Mouse (Mus musculus) cerebellum, postnatal 25 days (tissue): ENCODE results near the gene Clstn2.

ENCODE experiments used
- DNase-seq, 2 experiments: peaks; one replicate each; pipeline ENCODE4 v3.0.0; 2021; ENCODE audit warnings: mixed read lengths in 2 of 2

Gene Clstn2

DNA sequence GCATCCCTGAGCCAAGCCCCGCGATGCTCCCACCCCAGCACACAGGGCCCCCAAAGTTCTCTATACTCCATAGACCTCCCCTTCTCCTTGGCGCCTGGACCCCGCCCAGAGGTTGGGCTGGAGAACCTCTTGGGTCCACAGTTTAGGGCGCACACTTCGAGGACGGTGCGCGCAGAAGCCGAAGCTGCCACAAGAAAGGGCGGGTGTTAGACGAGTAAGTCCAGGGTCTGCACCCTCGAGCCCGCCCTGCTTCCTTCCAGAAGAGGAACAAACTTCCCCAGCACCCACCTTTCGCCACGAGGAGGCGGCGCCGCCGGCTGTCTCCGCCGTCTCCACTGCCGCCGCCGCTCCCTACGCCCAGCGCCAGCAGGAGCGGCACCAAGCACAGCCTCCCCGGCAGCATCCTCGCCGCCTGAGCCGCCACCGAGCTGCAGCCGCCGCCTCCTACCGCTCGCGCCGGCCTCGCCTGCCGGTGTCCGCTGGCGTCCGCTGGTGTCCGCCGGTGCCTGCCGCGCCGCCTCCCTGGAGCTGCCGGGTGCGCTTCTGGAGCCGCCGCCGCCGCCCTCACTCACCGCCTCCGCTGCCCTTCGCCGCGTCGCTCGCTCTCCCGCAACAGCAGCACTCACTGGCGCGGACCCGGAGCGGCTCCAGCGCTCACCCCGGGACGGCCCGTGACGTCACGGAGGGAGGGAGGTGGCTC is at the start of gene Clstn2:
Clstn2 (minus strand) TSS at position 609 of the 700 bp plus-strand sequence.
- peak; percentile 83 to 90 for DNase-seq

DNA sequence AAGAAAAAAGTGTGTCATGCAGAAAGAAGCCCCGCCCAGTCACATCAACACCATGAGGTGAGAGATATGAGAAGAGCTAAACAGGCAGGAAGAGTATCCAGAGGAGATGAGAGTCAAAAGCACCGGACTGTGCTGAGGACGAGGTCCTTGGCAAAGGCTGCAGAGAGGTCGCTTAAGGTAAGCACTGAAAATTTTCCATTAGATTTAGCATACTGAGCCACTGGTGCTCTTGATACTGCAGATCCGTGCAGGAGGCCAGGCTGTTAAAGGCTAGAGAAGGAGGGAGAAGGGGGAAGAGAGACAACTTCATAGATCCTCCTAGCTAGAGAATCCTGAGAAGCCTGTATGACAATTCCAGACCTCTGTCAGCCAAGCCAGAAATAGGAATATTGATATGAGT is 34.8 kb upstream of the Clstn2 start:
- peak in 1 of 2 experiments; percentile 31 for DNase-seq

DNA sequence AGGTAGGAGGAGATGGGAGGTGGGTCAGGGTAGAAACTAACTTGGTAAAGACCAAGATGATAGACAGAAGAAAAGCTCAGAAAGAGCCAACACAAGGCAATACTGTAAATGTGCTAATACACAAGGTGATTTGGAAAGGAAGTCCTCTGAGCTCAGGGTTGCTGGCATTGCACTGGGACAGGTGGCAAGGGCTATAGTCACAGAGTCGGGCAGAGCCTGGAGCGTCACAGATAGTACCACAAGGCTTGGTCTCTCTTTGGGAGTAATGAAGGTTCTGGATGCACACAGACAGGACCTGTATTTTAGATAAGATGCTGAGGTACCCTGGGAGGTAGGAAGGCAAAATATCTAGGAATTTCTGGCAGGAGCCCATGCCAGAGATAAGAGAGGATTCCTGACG is 28.7 kb upstream of the Clstn2 start:
- DNase-seq = peak; percentile 51 to 56

DNA sequence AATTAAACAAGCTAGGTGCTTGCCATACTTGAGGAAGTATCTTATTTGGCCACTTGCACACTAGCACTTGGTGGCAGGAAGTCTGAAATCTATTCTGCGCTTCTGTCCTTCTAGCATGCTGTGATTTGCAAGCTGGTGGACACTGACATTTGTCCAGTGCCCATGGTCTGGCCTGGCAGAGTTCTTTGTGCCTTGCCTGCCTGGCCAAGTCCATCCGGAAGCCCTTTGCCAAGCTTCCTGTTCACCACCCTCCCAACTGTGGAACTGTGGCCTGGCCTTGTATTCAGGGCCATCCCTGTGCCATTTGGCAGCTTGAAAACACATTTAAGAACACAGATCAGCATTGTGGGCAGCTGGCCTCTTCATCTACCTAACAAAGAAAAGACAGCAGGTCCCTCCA is 24.3 kb upstream of the Clstn2 start:
- peak; percentile 80 to 82 for DNase-seq

DNA sequence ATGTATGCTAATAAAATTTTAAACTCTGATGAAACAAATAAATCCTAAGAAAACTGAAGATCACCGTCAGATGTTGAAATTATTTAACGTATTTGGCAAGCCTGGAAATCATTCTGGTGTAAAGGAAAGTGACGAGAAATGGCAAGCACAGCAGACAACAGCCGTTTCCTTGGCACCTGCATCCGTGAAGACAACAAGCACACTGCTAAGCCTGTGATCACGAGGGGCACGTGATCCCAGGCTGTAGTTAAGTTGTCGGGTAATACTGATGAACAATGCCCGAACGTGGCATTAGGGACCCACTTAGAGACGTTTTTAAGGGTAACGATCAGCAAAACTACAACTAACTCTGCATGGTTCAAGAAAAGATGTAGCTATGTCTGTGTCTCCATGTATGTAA is 18.4 kb upstream of the Clstn2 start:
- DNase-seq = no peak

DNA sequence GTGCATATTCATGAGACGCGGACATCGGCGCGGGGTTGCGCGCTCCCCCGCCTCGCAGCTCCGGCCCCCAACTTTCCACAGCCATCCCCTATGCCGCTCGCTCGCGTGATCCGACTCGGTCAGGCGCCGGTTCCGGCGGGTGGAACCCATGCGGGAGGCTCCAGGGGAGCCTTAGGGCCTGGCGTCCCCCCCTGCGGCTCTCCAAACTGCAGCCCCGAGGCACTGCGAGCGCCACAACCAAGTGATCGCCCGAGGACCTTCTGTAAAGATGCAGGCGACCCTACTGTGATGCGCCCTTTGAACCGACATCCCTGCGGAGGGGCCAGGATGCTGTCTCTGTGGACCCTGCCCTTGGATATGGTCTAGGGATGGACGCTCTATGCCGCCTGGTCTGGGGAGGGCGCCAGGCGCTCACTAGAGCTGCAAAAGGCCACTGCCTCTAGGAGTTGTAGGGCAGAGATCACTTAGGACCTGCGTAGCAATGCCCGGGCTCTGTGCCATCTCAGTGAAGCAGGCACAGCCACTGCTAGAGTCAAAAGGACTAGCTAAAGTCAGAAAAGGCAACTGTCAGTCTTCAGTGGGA is 383 bp upstream of the Clstn2 start:
- DNase-seq = peak in 1 of 2 experiments; percentile 77

DNA sequence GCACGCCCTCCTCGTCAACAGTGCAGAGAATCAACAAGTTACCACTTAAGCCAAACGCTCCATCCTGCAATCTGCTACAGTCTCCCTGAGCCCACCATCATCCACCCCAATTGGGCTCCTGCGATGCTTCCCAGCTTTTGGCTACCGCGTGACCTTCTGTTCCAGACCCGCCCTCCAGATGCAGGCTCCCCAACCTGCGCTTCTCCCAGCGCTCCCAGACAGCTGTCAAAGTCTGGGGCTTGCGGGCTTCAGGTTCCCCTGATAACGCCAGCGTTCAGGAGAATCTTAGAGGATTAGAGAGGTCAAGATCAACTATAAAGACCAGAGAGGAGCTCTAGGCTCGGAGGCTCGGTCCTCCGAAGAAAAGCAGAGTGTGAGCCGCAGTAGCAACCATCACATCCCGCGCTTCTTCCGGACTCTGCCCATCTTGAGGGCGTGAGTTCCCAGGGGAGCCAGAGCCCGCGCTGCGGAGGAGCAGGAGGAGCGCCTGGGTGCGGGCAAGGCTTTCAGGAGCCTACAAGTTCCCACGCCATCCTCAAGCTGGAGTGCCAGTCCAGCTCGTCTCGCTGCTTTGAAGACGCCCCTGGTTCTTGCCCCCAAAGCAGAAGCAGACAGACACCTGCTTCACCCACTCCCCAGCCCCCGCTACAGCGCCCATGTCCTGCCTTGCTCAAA is 946 bp downstream of the Clstn2 start:
- DNase-seq = peak; percentile 40 to 43

DNA sequence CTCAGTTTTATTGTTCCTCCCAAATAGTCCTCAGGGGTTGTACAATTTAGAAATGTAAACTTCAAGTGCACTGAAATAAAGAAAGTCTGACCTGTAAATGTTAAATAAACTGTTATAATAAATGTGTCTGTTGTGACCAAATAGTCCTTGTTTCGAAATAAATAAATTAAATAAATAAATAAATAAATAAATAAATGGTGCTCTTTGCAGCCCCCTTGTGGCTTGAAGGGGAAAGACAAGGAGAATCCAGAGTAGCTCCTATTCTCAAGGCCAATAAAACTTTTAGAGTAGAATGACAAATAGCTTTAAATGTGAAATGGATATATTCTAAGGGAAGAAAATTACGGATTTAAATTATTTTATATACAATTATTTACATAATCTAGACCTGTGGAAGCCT is 2.3 kb downstream of the Clstn2 start:
- peak; percentile 19 to 42 for DNase-seq

DNA sequence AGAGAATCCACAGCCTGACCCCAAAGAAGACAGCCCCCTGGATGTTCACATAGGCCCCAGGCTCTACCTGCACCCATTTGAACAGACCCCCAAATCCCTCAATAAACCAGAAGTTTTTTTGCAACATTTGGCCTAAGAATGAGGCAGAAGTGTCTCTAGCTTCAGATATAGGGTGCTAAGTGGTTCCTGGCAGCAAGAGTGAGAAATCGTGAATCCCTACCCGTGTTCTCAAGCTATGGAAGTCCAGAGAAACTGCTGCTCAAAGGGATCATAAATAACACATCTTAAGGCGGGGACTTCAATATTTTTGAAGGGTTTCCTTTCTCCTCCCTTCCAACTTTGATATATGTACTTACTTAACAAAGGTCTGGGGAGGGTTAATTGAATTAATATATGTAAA is 7.4 kb downstream of the Clstn2 start:
- no peak for DNase-seq

DNA sequence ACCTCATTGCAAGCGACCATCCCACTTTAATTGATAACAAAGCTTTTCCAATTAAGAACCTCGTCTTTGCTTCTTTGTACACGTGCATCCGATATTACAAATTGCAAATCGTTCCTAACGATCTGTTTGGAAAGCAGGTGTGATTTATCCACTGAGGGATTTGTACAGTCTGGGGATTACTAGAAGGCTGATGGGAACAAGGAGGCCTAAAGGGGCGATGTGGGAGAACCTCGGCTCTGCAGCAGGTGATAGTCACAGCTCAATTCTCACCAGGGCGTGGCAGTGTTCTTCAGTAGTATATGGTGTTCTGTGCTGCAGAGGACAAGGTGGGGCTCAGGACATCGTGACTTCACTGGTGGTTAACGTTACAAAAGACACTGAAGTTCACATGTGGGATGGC is 9.9 kb downstream of the Clstn2 start:
- no peak for DNase-seq

DNA sequence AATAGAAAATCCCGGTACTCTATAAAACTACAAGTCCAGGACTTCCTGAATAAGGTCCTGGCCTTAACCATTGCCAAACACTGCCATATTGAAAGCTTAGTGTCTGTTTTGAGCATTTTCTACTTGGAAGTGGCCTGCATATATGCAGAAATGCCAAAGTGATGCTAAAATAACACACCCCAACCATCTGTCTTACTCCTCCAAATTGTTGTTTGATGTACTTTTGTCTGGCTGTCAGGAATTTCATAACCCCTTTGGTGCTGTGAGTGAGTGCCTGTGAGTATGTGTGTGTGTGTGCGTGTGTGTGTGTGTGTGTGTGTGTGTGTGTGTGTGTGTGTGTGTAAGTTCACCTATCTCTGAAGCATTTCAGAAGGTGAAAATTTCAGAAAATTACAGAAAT is 13.1 kb downstream of the Clstn2 start:
- no peak for DNase-seq

DNA sequence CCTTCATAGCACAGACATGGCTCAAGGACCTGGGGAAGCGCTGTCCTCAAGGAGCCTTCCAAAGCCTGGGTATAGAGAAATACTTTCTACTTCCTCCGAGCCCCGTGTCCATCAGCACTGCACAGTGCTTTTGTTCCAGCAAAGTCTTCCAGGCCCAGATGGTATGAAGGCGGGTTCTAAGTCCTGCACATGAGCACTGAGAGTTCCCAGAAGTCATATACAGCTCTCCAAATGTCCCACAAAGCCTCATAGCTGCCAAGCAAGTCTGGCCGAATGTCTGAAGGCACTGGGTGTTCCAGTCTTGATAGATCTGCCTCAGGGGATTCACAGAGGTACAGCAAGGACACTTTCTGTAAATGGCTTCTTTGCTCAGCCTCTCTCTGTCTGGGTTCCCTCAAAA is 14.3 kb downstream of the Clstn2 start:
- DNase-seq = no peak

DNA sequence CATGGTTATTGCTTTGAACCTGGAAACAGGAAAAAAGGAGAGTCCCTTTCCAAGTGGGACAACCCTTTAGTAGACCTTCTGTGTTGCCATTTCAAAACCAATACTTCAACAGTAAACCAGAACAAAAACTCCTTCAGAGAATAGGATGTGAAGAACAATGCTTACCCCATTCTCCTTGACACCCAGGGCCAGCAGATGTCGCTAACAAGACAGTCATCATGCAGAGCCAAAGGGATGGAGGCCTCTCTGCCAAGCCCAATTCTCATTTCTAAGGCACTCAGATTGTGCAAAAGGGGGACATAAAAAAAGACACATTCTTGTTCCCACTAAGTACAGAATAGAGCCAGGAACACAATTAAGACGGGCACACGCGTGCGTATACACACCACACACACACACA is 16.4 kb downstream of the Clstn2 start:
- DNase-seq = peak in 1 of 2 experiments; percentile 26

DNA sequence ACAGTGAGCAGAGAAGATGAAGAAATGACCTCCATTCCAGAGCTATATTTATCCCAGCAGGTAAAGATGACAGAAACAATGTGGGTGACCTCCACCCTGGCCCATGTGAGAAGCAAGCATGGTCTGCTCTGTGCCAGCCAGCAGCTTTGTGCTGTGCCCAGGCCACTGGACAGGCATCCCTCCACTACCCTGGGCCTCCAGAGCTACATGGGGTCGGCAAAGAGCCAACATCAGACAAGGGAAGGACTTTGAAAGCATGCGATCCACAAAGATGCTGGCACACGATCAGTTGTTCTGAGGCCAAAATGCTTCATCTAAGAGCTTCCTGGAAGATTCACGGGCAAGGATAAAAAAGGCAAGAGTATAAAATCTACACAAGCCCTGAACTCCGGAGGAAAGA is 36.6 kb downstream of the Clstn2 start:
- DNase-seq = peak; percentile 61 to 78

DNA sequence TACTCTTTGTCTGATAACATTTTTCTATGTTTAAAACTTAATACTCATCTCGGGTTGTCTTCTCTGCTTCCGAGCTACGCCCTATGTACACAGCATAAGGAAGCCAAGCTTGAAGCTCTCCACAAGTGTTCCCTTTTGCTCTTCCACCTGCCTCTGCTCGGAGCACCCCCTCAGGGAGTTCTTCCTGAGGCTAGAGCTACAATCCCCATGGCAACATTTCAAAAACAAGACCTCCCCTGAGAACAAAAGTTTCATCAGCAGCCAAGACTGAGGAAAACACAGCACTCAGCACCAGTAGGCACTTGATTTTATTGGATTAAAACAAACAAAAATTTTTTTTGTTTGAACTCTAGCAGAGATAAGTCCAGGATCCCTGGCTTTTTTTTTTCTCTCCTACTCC is 37.3 kb downstream of the Clstn2 start:
- DNase-seq = no peak

DNA sequence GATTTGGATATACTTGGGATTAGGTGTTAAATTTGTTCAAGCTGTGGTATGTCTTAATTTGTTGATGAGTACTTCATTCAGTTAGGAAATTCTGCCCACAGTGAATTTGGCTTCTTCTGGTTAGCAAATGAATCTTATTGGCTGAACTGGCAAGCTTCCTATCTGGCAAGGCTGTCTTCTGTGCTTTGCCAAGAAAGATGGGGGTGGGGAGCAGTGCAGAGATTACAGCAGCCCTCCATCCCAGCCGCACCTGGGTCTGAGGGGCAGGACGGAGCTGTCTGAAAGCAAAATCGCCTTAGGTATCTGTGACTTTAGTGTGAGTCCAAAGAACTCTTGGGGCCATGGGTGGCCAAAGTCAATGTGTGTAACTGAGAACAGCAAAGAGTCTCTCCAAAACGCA is 40.9 kb downstream of the Clstn2 start:
- peak; percentile 29 to 53 for DNase-seq

DNA sequence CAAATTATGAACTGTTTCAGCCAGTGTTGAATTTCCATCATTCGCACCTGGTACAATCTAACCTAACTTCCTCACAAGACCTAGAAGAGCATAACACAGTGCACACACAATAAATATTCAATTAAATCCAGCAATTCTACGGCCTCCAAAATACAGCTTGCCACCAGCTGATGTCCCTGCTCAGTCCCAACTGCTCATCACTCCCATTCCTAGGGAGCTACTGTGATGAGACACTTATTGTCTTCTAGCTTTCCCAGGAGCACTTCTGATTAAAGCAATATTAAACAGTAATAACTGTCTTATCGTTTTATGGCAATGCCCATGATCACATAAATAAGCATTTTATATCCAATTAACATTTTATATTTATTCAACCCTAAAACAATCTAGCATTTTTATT is 55.6 kb downstream of the Clstn2 start:
- DNase-seq = no peak

DNA sequence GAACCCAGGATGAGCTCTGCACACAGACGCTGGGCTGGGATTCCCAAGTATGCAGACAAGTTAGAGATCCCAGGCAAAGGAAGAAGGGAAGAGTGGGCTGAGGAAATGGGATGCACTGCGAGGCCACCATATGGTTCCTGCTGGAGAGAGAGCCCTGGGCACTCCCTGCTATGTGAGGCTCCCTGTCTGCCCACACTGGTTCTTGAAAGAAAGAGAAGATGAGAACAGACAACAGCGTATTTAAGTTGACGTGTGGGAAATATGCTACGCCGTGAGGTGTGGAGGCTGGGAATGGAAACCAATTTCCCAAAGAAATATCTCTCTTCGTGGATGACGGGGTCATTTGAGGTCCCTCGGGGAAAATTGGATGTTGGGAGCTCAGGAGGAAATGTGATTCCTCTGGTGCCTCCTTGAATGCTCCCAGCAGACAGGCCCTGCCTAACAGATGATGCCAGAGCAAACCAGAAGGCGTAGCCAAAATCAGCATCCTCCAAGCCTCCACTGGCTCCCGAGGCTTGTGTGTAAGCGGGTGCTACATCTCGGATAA is 58.1 kb downstream of the Clstn2 start:
- DNase-seq = no peak

DNA sequence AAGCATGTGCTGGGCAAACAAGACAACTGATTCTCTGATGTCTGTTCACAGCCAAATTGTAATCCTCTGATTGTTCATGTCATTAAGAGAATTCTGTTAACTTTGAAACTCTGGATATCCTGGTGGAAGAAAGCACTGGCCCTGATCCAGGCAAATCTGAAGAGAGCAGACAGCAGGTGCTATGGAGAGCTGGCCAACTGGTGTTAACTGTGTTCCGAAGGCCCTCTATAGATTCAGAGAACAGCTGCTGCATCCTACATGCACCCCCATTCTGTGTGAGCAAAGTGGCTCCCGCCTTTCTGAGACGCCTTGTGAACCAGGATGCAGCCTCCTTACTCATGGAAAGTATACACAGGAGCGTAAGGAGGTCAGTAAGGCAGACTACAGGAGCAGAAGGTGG is 66.3 kb downstream of the Clstn2 start:
- no peak for DNase-seq

DNA sequence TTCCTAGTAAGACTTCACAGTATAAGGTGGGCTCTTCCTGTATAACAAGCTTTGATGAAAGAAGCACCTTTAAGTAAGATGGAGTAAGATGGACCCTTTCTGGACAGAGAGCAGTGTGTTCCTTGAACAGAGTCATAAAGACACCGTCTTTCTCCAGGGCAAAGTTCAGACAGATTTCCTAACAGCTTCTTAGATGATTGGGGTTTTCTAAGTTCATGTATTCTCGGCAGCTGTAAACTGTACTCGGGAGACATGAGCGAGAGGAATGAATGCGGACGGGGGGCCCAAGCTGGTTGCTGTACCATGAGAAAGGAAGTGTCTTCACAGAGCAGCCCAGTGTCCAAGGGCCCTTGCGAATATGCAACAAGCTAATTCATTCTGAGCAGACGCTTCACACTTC is 75.5 kb downstream of the Clstn2 start:
- DNase-seq = no peak

DNA sequence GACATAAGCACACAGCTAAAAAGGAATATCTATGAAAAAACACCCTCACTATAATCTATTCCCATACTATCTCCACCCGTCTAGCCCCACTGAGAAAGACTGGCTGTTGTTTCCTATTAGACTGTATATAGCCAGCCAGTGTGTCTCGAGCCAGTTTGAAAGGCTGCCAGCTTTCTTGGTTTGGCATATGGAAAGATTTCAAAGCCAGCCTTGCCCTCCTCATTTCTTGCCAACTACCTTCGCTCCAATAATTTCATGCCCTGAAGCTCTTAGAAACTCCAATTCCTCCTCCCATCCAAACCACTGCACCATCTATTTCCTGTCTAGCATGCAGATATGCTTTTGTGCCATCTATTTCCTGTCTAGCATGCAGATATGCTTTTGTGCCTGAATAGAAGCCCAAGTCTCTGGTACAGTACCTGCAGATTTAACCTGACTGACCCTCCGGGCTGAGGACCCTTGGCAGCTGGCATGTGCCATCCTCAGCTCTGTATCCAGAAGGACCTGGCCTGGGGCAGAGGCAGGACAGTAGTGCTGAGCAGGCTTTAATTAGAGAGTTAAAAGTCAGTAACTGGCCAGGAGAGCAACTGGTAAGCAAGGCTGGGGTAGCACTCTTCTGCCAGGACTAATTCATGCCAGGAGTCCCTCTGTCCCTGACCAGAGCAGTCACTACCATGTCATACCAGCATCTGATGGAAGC is 76.4 kb downstream of the Clstn2 start:
- peak; percentile 62 to 82 for DNase-seq

DNA sequence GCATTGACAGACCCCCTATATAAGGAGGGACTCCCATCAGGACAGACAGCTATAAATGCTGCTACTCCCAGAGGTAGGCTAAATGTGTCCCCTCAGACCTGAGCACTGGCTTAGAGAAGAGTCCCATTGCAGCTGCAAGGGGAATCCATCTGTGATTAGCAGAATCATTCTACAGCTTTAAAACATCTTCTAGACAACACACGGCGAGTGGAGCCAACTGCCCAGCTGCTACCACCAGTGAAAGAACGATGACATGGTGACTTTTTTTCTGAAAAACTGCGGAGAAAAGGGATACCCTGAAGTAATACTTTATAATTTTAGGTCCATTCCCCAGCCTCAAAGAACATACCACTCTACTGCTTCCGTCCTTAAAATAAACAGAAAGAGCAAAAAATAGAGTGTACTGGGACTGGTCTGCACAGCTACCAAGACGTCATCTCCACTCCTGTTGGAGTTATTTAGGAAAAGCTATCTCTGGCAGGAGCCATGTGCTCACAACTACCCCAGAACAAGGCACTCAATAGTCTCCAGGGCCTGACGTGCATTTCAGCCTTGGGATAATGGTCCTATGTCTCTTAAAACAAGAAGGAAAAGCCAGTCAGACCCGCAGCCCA is 79.1 kb downstream of the Clstn2 start:
- no peak for DNase-seq
